Comparison of ENCODE assay signal across 20 mouse cellular contexts in the genomic region with DNA sequence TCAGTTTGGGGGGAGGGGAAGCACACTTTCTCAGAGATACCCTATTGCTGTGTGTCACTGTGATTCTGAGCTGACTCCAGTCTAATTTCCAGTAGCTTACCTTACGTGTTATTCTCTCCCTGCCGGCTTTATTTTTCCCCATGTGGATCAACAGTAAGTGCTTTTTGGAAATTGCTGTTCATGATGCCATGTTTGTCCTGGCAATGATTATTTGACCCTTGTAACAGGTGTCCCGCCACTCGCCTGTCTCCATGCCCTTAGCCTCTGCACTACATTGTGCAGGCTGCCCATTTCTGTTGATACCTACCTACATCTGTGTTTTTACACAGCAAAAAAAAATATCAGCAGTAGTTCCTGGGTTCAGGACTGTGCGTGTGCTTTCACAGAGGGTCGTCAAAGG.
"Had no signal": no experiment of that assay in that cellular context is flagged by ENCODE, and none has a peak within 500 bp of the region (broad histone marks: within the 10 kb centered on the region; RNA-seq: fewer than 3 reads in every experiment).

No protein-coding gene starts in this region.

- H3K4me2 ChIP-seq: heart, embryonic 12.5 days; hindbrain, embryonic 12.5 days; hindbrain, embryonic 14.5 days; intestine, embryonic 15.5 days; limb, embryonic 12.5 days had no signal

- DNase-seq: gastrocnemius, postnatal 14 days; gastrocnemius, postnatal 36 days; heart, adult 18-20 months; heart, postnatal 10 days; kidney, adult 18-20 months; liver had no signal

- ATAC-seq: hindbrain, embryonic 16.5 days; inflammation-experienced regulatory T-cells, adult 6 months; intestine, embryonic 15.5 days; intestine, postnatal 0 days had no signal

- H3K9ac ChIP-seq: heart, embryonic 12.5 days; hindbrain, embryonic 12.5 days; hindbrain, embryonic 14.5 days; intestine, embryonic 15.5 days; limb, embryonic 12.5 days; liver, embryonic 14.5 days had no signal

- H3K27ac ChIP-seq: heart, embryonic 10.5 days; hindbrain, embryonic 12.5 days; hindbrain, embryonic 14.5 days; intestine, embryonic 15.5 days; layer of hippocampus, adult 2 months; left cerebral cortex, adult 2 months; liver, embryonic 14.5 days had no signal

- H3K4me3 ChIP-seq: heart, embryonic 10.5 days; heart, embryonic 12.5 days; hindbrain, embryonic 10.5 days; hindbrain, embryonic 12.5 days; intestine, embryonic 15.5 days; layer of hippocampus, adult 2 months; left cerebral cortex, adult 2 months; limb, embryonic 10.5 days; limb, embryonic 12.5 days had no signal

- H3K9me3 ChIP-seq: heart, embryonic 10.5 days; heart, embryonic 12.5 days; hindbrain, embryonic 10.5 days; hindbrain, embryonic 12.5 days; intestine, embryonic 15.5 days; limb, embryonic 10.5 days; limb, embryonic 12.5 days had no signal

- H3K36me3 ChIP-seq: heart, embryonic 10.5 days; heart, embryonic 12.5 days; hindbrain, embryonic 10.5 days; hindbrain, embryonic 12.5 days; intestine, embryonic 15.5 days; limb, embryonic 10.5 days; limb, embryonic 12.5 days had no signal

- H3K27me3 ChIP-seq: heart, embryonic 12.5 days; hindbrain, embryonic 12.5 days; intestine, embryonic 15.5 days; limb, embryonic 12.5 days had no signal
